Mouse (Mus musculus) activated CD4-positive, CD25-positive, alpha-beta regulatory T cell, adult 4 months (primary cell): ENCODE results near the gene Sprr2d. TPM values are rescaled to one million over a fixed set of nuclear protein-coding genes. Genes with fewer than 3 reads are reported as not detected.

Experiments
- ATAC-seq: one replicate; pipeline ENCODE4 v1.8.0; 2017
- polyA plus RNA-seq, 2 experiments: library from polyadenylated mRNA; unstranded; fragments of 100-300 nt; shearing (Covaris generic); gene quantifications; one replicate each; pipeline ENCODE4 v1.2.1; 2017

The Sprr2d gene
- polyA plus RNA-seq, result not detected

- no peak for ATAC-seq
These were observed at the start of gene Sprr2d for GRCm38 (mm10) chr3:92338840-92339239. Sprr2d (plus strand) TSS chr3:92339140.

- ATAC-seq, result no peak
These were observed 31.5 kb upstream of the Sprr2d start for GRCm38 (mm10) chr3:92307406-92307805.

GRCm38 (mm10) chr3:92316320-92316719, 22.6 kb upstream of the Sprr2d start, which contains the start of gene Sprr2b:
Sprr2b (plus strand) TSS chr3:92316620.
- no peak for ATAC-seq

GRCm38 (mm10) chr3:92317384-92317783, 21.6 kb upstream of the Sprr2d start:
- no peak for ATAC-seq

GRCm38 (mm10) chr3:92336278-92336677, 2.7 kb upstream of the Sprr2d start:
- no peak for ATAC-seq

- ATAC-seq, result no peak
These were observed 12.9 kb downstream of the Sprr2d start, which contains the start of gene Sprr2e for GRCm38 (mm10) chr3:92351843-92352242. Sprr2e (plus strand) TSS chr3:92352143.

- no peak for ATAC-seq
These were observed 22.7 kb downstream of the Sprr2d start for GRCm38 (mm10) chr3:92361619-92362018.

GRCm38 (mm10) chr3:92364887-92365286, 25.9 kb downstream of the Sprr2d start, which contains the start of gene Sprr2f:
Sprr2f (plus strand) TSS chr3:92365187.
- ATAC-seq, result no peak

GRCm38 (mm10) chr3:92373613-92374012, 34.7 kb downstream of the Sprr2d start:
- ATAC-seq, result no peak

- no peak for ATAC-seq
These were observed 46.4 kb downstream of the Sprr2d start, which contains the start of gene Sprr2h for GRCm38 (mm10) chr3:92385385-92385784. Sprr2h (plus strand) TSS chr3:92385685.

Other genes starting within 250 kb of the Sprr2d start
- under 1 TPM in 1 of 2 experiments, not detected in 1; 0.42 TPM for gene Prr9, start 215.2 kb upstream of the Sprr2d start, polyA plus RNA-seq
- gene Lelp1, start 196.4 kb upstream of the Sprr2d start, polyA plus RNA-seq, result not detected
- gene Sprr2a1, start 123.3 kb upstream of the Sprr2d start, polyA plus RNA-seq, result not detected
- not detected for gene Sprr2a2, start 123.2 kb upstream of the Sprr2d start, polyA plus RNA-seq
- gene Sprr2a3, start 53.7 kb upstream of the Sprr2d start, polyA plus RNA-seq, result not detected
- not detected for gene Sprr2b, start 22.5 kb upstream of the Sprr2d start, polyA plus RNA-seq
- gene Sprr2e, start 13.0 kb downstream of the Sprr2d start, polyA plus RNA-seq, result not detected
- not detected for gene Sprr2f, start 26.0 kb downstream of the Sprr2d start, polyA plus RNA-seq
- not detected for gene Sprr2h, start 46.5 kb downstream of the Sprr2d start, polyA plus RNA-seq
- gene Sprr2i, start 68.9 kb downstream of the Sprr2d start, polyA plus RNA-seq, result not detected
- not detected for gene Sprr2j-ps, start 78.9 kb downstream of the Sprr2d start, polyA plus RNA-seq
- 10 to 100 TPM in 1 of 2 experiments, 1 to 10 TPM in 1; 8.6 to 10.3 TPM for gene Gm9774, start 90.3 kb downstream of the Sprr2d start, polyA plus RNA-seq
- not detected for gene Sprr2k, start 93.4 kb downstream of the Sprr2d start, polyA plus RNA-seq
- gene Sprr1b, start 99.6 kb downstream of the Sprr2d start, polyA plus RNA-seq, result not detected
- not detected for gene Sprr3, start 119.6 kb downstream of the Sprr2d start, polyA plus RNA-seq
- gene Sprr1a, start 146.8 kb downstream of the Sprr2d start, polyA plus RNA-seq, result not detected
- not detected for gene Sprr4, start 161.4 kb downstream of the Sprr2d start, polyA plus RNA-seq
- not detected for gene 2310046K23Rik, start 195.4 kb downstream of the Sprr2d start, polyA plus RNA-seq
- gene Ivl, start 234.6 kb downstream of the Sprr2d start, polyA plus RNA-seq, result not detected
- not detected for gene Smcp, start 249.9 kb downstream of the Sprr2d start, polyA plus RNA-seq